Mouse (Mus musculus) spleen, postnatal 10 days (tissue): ENCODE measurements around the gene Ube2o.

ENCODE experiments used
- DNase-seq, 2 experiments: peaks; one replicate each; pipeline ENCODE4 v3.0.0; 2021 to 2022; ENCODE audit warnings: low spot score in 2 of 2

Gene Ube2o

DNA sequence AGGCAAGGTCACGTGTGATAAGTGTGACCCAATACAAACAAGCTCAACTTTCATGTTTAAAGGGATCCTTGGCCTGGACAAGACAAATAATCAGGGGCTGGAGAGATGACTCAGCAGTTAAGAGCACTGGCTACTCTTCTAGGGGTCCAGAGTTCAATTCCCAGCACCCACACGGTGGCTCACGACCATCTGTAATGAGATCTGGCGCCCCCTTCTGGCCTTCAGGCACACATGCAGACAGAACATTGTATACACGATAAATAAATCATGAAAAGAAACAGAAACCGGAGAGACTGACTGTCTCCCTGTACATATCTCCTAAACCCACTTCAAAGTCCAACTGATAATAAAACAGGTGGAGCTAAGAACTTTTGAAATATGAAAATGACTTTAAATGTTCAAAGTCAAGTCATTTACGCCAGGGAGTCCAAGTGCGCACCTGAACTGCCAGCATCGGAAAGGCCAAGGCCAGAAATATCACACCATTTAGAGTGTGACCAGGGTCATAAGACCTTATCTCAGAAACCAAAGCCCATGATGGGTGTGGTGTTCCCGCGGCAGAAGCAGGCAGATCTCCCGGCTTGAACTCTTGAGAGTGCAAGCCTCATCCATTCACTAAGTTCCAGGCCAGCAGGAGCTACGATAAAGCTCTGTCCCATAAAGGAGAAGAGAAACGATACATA is 92.4 kb downstream of the Ube2o start:
- DNase-seq, result peak in 1 of 2 experiments; percentile 50

DNA sequence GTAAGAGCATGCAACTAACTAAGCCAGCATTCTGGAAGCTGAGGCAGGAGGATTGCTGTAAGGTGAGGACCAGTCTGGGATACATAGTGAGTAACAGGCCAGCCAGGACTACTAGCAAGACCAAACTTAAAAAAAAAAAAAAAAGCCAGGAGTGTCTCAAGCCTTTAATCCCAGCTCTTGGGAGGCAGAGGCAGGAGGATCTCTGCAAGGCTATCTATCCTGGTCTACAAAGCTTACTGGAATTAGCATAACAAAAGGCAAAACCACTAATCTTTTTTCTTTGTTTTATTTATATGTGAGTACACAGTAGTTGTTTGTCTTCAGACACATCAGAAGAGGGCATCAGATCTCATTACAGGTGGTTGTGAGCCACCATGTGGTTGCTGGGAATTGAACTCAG is 93.0 kb downstream of the Ube2o start:
- DNase-seq, result no peak
